Mouse (Mus musculus) mouse embryonic stem cell (cell line): ENCODE data around the gene Samd10.

Source experiments
- in situ Hi-C, 2 experiments: fragments of 300-500 bp; cut with MboI; formaldehyde crosslinking; loops; 1 replicate in 1 of 2; 3 replicates in 1 of 2; pipeline ENCODE4 v1.14.3; 2019 to 2020; ENCODE audit warnings: low sequenced_read_pairs in 2 of 2, low pct_unique_long_range_greater_than_20kb in 1 of 2, mixed read lengths in 1 of 2; ENCODE audit not compliant: unreplicated experiment in 1 of 2

The Samd10 gene

DNA sequence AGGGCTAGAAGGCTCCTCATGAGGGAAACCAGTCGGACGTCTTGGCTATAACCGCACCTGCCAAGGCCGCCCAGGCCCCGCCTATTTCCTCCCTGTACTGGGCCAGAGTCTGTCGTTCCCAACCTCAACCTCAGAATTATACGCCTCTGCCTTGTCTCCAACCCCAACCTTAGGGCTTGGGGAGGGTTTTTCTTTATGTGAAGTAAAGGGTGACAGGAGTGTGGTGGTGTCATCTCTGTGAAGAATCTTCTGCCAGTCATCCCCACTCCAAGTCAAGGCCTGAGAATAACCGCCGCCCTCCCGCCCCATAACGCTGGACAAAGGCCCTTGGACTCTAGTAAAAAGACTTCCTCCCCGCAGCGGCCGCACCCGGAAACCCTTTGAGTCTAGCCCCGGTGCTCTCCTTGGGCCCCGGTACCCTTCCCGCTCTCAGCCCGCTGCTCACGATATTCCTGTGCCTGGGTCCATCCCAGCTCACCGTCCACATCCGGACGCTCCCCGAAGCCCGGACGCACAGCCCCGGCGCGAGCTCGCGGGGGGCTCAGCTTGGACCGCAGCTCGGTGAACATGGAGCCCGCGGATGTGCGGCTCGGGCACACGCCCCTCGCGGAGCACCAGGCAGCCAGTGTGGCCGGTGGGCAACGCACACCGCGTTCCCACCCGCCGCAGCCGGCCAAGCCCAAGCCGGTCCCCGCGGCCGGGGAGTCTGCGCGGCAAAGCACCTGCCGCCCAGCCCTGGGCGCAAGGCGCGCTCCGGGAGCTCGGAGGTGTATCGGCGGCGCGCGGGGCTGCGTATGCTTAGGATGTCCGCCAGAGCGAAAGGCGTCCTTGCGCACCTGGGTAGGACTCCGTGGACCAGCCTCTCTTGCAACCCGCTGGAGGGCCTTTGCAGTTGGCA lies at the start of gene Samd10:
Samd10 (minus strand) TSS at position 759 of the 898 bp plus-strand sequence.
- in situ Hi-C loops: no loop called here

DNA sequence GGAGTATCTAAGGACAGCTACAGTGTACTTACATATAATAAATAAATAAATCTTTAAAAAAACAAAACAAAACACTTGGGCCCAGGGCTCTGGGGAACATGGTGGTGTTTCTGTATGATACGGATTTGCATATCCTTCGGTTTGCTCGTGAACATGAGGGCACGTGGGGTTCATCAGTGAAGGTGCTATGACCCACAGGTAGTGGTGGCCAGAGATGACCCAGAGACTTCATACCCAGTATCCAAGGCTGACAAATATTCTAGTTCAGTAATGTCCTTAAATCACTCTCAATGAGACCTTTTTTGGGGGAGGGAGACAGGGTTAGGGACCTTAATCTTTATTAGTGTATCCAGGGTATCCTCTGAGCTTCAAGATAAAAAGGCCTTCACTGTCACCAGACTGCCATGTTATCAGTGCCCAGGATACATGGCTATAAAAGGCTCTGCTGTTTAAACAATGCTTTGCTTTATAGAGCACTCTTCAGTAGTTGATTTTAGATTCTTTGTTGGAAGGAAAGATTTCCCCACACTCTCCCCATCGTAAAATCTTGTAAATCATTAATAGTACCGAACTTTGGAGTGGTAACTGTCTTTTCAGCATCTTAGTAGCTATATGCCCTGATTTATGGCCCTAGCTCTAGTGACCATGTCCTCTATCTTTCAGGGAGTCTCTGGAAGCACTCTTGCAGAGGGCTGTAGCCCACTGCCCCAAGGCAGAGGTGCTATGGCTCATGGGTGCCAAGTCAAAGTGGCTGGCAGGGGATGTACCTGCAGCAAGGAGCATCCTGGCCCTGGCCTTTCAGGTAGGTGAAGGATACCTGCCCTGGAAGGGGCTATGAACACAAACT lies 47.8 kb upstream of the Samd10 start:
- in situ Hi-C loops: no loop called here

DNA sequence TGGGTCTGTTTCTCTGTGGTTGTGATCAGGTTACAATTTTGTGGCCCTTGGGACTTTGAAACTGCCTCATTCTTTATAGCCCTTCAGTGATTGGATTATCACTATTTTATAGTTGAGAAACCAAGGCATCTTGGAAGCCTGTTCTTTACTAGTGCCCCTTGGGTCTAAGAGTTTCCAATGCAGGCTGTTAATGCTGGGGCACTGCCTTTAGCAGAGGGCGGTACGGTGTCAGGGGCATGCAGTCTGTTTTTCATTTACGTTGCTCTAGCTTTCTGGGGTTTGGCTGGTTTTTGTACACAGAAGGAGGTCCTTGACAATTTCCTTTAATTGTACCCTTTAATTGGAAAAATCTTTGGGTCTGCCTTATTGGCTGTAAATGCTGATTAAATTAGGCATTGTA lies 46.7 kb upstream of the Samd10 start:
- in situ Hi-C loops: no loop called here

DNA sequence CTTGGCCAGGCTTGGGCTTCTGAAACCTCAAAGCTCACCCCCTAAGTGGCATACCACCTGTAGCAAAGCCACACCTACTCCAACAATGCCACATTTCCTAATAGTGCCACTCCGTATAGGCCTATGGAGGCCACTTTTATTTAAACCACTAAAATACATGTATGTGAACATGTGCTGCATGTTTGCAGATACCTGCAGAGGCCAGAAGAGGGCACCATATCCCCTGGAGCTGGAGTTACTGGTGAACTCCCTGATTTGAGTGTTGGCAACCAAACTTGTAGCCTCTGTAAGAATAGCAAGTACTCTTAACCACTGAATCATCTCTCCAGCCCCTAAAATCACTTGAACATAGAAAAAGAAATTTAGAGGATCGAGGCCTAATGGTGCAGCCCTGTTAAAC lies 45.3 kb upstream of the Samd10 start:
- in situ Hi-C loops: no loop called here

DNA sequence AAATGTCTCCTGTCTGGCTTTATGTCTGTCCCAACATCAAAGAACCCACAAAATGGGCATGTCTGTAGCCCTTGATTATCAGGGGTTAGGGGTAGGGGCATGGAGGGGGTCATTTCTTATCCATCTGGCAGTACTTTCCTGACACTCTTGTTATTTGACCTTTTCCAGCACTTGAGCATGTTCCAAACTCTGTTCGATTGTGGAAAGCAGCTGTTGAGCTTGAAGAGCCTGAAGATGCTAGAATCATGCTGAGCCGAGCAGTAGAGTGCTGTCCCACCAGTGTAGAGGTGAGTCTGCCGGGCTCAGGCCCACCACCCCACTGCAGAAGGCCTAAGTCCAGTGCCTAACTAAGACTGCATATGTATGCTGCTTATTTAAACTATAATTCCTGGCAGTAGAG lies 36.9 kb upstream of the Samd10 start:
- in situ Hi-C loops: no loop called here

DNA sequence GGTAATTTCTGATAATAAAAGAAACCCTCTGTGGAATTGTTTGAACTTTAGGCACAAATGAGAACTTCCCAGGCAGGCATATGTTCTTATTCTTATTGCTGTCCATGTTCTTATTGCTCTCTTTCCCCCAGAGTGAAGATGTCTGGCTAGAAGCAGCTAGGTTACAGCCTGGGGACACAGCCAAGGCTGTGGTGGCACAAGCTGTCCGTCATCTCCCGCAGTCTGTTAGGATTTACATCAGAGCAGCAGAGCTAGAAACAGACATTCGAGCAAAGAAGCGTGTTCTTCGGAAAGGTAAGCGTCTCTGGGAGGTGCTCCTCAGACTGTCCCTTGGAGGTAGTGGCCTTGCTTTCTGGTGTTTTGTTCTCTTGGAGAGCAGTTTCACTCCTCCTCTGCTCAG lies 33.6 kb upstream of the Samd10 start:
- in situ Hi-C loops: no loop called here

DNA sequence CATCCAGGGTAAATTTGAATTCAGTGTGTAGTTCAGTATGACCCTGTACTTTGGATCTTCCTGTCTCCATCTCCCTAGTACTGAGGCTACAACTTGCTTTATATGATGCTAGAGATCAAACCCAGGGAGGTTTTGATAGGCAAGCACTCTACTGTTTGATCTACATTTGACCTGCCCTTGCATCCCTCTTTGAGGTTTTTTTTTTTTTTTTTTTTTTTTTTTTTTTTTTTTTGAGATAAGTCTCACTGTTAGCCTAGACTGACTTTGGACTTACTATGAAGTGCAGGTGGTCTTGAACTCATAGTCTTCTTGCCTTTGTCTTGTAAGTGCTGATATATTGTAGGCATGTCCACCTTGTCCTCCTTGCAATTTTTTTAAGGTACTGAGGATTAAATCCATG lies 29.5 kb upstream of the Samd10 start:
- in situ Hi-C loops: no loop called here

DNA sequence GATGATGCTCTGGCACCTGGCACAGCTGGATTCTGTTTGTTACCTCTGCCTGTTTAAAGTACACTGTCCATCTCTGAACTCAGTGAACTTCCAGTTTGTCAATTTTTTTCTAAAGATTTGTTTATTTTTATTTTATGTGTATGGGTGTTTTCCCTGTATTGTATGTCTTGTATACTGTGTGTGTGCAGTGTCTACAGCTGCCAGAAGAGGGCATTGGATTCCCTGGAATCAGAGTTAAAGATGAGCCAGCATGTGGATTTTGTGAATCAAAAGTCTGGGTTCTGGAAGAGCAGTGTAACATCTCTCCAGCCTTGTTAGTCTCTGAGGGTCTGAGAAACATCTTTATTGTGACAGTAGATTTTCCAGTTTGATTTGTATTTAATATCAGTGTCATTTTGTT lies 24.4 kb upstream of the Samd10 start:
- in situ Hi-C loops: no loop called here

DNA sequence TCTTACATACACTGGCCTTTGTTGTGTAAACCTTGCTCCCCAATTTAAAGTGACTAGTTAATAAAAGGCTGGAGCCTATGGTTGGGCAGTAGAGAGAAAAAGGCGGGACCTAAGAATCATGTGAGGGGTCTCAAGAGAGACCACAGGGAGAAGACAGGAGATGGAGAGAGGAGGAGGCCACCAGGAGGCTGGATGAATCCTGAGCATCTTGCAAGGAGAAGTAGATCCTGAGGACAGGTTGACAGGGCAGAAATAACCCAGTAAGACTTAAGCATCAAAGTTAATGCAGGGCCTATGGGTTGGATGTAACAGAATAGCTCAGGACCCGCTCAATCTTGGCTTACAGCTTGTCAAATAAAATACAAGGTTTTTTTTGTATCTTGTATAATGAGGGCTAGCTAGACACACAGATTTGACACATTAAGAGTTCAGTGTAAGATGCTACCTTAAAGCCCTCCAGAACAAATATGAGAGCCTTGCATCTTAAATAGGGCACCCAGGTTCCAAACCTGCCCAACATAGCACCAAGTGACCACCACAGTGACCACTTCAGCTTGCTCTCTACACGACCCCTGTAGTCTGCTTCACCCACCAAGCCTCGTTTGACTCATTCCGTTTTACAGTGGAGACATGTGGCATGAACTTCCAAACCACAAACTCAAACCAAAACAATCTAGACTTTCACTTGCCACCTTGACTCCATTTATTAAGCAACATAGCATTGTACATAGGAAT lies 19.9 kb upstream of the Samd10 start:
- in situ Hi-C loops: no loop called here

DNA sequence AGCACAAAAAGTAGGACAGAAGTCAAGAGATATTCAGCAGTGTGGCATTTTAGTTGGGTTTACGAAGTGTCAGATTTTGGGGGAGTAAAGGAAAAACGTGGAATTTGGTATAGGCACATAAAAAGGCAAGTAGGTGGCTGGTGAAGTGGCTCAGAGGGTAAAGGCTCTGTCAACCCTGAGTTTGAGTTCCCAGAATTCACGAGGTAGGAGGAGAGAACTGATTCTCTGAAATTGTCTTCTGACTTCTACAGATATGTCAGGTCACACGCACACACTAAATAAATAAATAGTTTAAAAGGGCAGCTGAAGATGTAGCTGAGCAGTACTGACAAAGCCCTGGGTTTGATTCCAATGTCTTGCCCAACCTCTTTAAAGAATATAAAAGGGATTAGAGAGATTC lies 3.4 kb upstream of the Samd10 start:
- in situ Hi-C loops: no loop called here

DNA sequence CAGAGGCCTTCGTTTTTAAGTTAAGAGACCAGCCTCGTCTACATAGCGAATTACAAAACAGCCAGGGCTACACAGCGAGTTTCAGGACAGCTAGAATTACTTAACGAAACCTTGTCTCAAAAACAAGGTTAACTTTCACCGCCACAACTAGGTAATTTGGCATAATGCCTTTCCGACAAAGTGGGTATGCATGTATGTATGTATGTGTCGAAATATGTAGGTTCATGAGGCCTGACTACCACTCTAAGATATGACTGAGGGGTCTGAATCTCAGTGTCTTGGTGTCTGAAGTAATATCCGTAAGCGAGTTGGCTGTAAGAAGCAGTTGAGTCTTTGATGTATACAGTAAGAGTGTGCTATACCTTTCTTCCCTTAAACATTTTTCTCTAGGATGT lies 2.7 kb upstream of the Samd10 start:
- in situ Hi-C loops: no loop called here

DNA sequence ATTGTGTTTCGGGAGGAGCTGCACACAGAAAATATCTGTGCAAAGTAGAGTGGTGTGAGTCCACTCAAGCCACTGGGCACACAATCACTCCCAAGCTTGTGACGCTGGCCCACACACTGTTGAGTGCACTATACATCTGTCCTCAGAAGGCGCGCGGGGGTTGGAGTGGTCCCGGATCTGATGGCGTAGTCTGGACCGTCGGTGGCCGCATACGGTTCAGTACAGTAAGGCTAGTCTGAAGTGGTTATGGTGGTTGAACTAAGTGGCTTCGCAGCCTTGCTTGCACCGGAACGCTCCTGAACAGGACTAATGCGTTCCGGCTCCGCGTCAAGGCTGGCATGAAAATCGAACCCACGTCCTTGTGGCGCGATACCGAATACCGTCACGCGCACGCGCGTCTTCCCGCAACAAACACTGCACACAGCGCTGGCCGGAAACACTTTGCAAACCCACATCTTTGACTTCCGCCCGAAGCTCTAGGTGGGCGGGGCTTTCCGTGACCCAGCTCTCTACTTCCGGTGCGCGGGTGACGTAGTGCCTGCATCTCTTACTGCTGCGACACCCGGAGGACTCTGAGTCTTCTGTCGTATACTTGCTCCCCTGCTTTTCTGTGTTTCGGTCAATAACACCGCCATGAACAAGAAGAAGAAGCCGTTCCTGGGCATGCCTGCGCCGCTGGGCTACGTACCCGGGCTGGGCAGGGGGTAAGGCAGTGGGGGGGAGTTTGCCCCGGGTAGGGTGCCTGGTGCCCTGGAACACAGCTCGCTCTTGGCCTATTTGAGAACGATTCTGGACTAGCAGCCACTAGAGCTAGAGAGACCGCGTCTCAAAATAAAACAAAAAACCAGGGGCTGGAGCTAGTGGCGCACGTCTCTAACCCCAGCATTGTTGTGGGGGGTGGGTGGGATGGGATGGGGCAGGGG lies 2.1 kb upstream of the Samd10 start:
- in situ Hi-C loops: no loop called here

DNA sequence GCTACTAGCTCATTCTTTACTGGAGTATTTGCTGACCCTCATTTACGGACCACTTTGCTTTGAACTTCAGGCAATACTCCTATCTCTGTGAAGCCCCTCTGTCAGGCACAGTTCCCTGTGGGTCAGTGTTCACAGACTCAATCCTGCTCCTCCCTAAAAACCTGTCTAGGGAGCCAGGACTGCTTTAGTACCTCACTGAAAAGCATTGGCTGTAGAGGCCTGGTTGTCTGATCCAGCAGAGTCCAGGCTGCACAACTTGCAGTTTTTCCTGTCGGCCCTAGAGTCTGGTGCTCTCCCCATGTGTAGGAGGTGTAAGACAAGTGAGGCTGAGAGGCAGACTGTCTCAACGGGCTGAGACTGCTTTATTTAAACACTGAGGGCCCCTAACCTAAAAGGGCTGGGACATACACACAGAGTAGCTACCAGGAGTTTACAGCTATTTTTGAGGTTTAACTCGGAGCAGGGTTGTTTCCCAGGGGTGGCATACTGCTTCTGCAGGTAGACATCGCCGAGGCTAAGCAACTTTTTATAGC lies 1.3 kb upstream of the Samd10 start:
- in situ Hi-C loops: no loop called here

DNA sequence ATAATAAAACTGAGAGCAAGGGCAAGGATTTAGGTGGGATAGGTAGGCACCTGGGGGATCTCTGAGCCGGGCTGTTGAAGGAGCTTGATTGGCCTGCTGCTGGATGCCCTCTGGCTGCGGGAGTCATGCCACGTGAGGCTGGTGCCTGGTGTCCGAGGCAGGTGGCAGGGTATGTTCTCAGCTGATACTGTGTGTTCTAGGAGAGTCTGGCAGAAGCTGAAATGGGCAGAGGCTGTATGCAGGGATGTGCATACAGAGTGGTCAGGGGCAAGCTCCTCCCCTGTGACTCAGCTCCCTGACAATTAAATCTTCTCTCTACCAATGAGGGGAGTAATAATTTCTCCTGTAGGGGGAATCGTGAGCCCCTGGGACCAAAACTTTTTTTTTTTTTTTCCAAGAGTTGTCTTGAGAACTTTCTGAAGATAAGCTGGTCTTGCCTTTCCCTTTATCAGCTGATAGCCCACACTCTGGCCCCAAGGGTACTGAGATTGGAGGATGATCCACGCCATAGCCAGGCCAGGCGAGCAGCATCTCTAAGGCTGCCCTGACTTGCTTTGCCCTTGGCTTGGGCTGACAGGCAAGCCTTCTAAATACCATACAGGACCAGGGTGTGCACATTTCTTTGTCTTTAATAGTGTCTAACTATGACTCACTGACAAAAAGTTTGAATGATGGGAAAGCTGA lies 1.5 kb downstream of the Samd10 start:
- in situ Hi-C loops: no loop called here

DNA sequence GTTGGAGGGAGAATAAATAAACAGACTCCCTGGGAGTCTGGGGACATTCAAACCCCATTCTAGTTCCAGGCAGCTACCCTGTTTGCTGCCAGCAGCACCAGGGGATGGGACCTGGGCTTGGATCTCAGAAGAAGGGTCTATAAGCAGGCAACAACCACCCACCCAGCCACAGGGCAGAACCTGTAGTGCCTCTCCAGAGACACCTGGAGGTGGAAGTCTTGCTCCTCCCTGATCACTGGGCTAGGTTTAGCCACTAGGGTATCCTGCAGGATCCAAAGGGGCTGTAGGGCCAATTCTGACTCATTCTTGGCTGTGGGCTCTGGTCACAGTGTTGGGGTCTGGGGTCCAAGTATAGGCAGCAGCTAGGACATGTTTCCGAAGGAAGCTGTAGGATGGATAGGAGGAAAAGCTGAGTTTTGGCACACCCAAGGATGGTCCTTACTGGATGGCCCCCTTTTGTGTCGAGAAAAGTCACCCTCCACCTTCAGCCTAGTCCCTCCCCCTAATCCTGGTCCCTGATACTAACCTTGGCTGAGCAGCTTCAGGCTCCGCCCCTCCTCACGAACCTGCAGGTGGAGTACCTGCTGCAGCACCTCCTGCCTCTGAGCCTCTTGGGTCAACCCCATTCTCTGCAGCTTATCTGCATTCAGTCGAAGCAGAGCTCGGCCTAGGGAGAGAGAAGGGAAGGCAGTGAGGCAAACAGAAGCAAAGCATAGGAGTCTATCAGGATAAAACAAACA lies 2.6 kb downstream of the Samd10 start:
- in situ Hi-C loops: no loop called here

DNA sequence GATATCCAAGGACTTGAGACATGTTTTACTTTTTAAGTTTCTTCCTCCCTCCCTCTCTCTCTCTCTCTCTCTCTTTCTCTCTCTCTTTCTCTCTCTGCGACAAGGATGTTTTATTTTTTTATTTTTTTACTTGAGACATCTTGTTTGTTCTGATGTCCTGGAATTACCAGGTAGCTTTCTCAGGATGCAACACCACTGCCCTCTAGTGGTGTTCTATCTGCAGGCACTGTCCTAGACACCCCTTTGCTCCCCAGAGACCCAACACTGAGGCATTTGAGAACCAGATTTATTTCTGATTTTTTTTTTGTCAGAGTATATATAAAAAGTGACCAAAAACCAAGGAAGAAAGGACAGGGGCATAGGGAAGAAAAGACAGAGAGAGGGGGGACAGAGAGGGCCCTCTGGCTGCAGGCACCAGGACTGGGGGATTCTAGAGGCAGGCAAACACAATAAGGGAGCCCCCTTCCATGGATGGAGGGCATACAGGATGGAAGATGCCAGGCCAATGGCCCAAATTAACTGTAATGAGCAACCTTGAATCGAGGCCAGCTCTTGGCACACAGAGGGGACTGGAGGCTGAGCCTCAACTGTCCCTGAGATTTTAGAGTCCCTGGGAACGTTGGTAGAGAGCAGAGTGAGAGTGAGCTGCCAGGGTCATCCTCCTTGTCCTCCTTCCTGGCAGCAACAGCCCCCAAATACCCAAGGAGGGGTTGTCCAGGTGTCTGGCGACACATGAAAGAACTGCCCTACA lies 3.9 kb downstream of the Samd10 start:
- in situ Hi-C loops: no loop called here
